In genomic region chr5:121581945-121582344, GRCm38 (mm10) we compare ENCODE assay signal across 29 mouse cellular contexts. TPM values are rescaled to one million over a fixed set of nuclear protein-coding genes. Genes with fewer than 3 reads are reported as not detected.
DNase-seq lines count a peak whose midpoint lies in the region; ATAC-seq and TF ChIP-seq lines count a peak whose summit lies in the region.
"Had no signal": no experiment of that assay in that cellular context is flagged by ENCODE, and none has a peak within 500 bp of the region (broad histone marks: within the 10 kb centered on the region; RNA-seq: fewer than 3 reads in every experiment).

No protein-coding gene starts in this region.

- no peak overlapping the region for H3K9ac ChIP-seq in liver, embryonic 12.5 days
- H3K9ac ChIP-seq in ES-Bruce4 (ENCODE audit: low read depth, poor library complexity, severe bottlenecking): no peak overlapping the region
- H3K9ac ChIP-seq in neural tube, embryonic 15.5 days (replicated peaks): no peak overlapping the region
- H3K9ac ChIP-seq: forebrain, embryonic 13.5 days; heart, embryonic 12.5 days; heart, embryonic 15.5 days; hindbrain, embryonic 13.5 days; intestine, embryonic 15.5 days had no signal

- no peaks in the 10 kb centered on the region for H3K9me3 ChIP-seq in liver, embryonic 12.5 days (replicated peaks)
- no peaks in the 10 kb centered on the region for H3K9me3 ChIP-seq in ES-Bruce4 (replicated peaks; ENCODE audit: control insufficient read depth, insufficient read depth, low read length, poor library complexity, severe bottlenecking)
- H3K9me3 ChIP-seq in neural tube, embryonic 15.5 days (replicated peaks): no peaks in the 10 kb centered on the region
- H3K9me3 ChIP-seq: forebrain, embryonic 10.5 days; forebrain, embryonic 13.5 days; heart, embryonic 12.5 days; heart, embryonic 15.5 days; hindbrain, embryonic 10.5 days; hindbrain, embryonic 13.5 days; intestine, embryonic 15.5 days had no signal

- no peak for TF ChIP-seq CTCF in ES-Bruce4 (IDR thresholded peaks at IDR 0.05; ENCODE audit: low read depth, low read length)

- DNase-seq in liver (no peak), ZHBTc4 (ENCODE audit: low read depth, low spot score) (peak; percentile 52)
- no peak for DNase-seq in cerebellum, adult 9-10 months
- DNase-seq: adrenal gland, adult 2 months; adrenal gland, postnatal 14 days; cerebellum, adult 11-12 months; cerebellum, adult 8-10 months; cerebellum, postnatal 14 days; gastrocnemius, postnatal 25 days; heart, adult 18-20 months; heart, postnatal 10 days; heart, postnatal 36 days had no signal

- WGBS in liver, embryonic 12.5 days (ENCODE audit: insufficient replicate concordance): 77% methylated on average over 8 of the region's 8 CpGs
- whole genome bisulfite sequencing in neural tube, embryonic 15.5 days: 93% methylated on average over 8 of the region's 8 CpGs

- peaks cover 36% of the 10 kb centered on the region for H3K4me1 ChIP-seq in liver, embryonic 12.5 days
- H3K4me1 ChIP-seq in ES-Bruce4 (ENCODE audit: control insufficient read depth, insufficient read depth, low read length): peaks cover 6% of the 10 kb centered on the region
- peaks cover 4% of the 10 kb centered on the region for H3K4me1 ChIP-seq in neural tube, embryonic 15.5 days
- H3K4me1 ChIP-seq: forebrain, embryonic 13.5 days had no signal

- no peak overlapping the region for H3K4me3 ChIP-seq in liver, embryonic 12.5 days
- H3K4me3 ChIP-seq in ES-Bruce4 (ENCODE audit: low read depth, low read length): no peak overlapping the region
- no peak overlapping the region for H3K4me3 ChIP-seq in neural tube, embryonic 15.5 days (replicated peaks)
- H3K4me3 ChIP-seq: forebrain, embryonic 10.5 days; forebrain, embryonic 13.5 days; heart, embryonic 12.5 days; heart, embryonic 15.5 days; hindbrain, embryonic 10.5 days; hindbrain, embryonic 13.5 days; intestine, embryonic 15.5 days had no signal

- TF ChIP-seq EP300 in ES-Bruce4 (IDR thresholded peaks at IDR 0.05; ENCODE audit: insufficient read depth, low read depth, low read length): no peak

- peak overlapping the region; percentile 7; the same call in 1 of the 2 replicates for H3K27ac ChIP-seq in liver, embryonic 12.5 days
- peak overlapping the region; percentile 22; the same call in 1 of the 2 replicates for H3K27ac ChIP-seq in ES-Bruce4 (ENCODE audit: insufficient read depth, low read length)
- H3K27ac ChIP-seq in neural tube, embryonic 15.5 days (replicated peaks): no peak overlapping the region
- H3K27ac ChIP-seq: forebrain, embryonic 10.5 days; forebrain, embryonic 13.5 days; heart, embryonic 15.5 days; hindbrain, embryonic 10.5 days; hindbrain, embryonic 13.5 days; intestine, embryonic 15.5 days had no signal

- H3K36me3 ChIP-seq in liver, embryonic 12.5 days: peaks cover 38% of the 10 kb centered on the region
- H3K36me3 ChIP-seq in ES-Bruce4 (ENCODE audit: control insufficient read depth, insufficient read depth, low read length, poor library complexity, severe bottlenecking): peaks cover 10% of the 10 kb centered on the region
- H3K36me3 ChIP-seq in neural tube, embryonic 15.5 days: peaks cover 27% of the 10 kb centered on the region

- ATAC-seq in liver, embryonic 12.5 days: no peak
- no peak for ATAC-seq in neural tube, embryonic 15.5 days (ENCODE audit: low FRiP score)
- ATAC-seq: CD4-positive, CD25-positive, alpha-beta regulatory T cell, adult 4 months; forebrain, embryonic 13.5 days; forebrain, embryonic 16.5 days; hindbrain, embryonic 16.5 days; intestine, embryonic 15.5 days had no signal

- H3K27me3 ChIP-seq in liver, embryonic 12.5 days (replicated peaks): no peaks in the 10 kb centered on the region
- no peaks in the 10 kb centered on the region for H3K27me3 ChIP-seq in ES-Bruce4 (ENCODE audit: control insufficient read depth, insufficient read depth, low read length, poor library complexity, severe bottlenecking)
- H3K27me3 ChIP-seq in neural tube, embryonic 15.5 days (replicated peaks): no peaks in the 10 kb centered on the region
- H3K27me3 ChIP-seq: forebrain, embryonic 13.5 days; heart, embryonic 12.5 days; heart, embryonic 15.5 days; hindbrain, embryonic 13.5 days; intestine, embryonic 15.5 days had no signal

- H3K4me2 ChIP-seq in liver, embryonic 12.5 days: no peak overlapping the region
- H3K4me2 ChIP-seq in neural tube, embryonic 15.5 days: no peak overlapping the region
- H3K4me2 ChIP-seq: forebrain, embryonic 13.5 days; heart, embryonic 12.5 days; heart, embryonic 15.5 days; hindbrain, embryonic 13.5 days; intestine, embryonic 15.5 days had no signal

- no peak for TF ChIP-seq POLR2A in ES-Bruce4 (IDR thresholded peaks at IDR 0.05; ENCODE audit: insufficient read depth, low read length)

RNA-seq across cellular contexts. Expression of gene Aldh2, which starts 11.7 kb away (rescaled TPM):
- polyA plus RNA-seq in liver, embryonic 12.5 days (2016; fragmentation: Nextera tagmentation; extraction: Ambion mirVana): 143 and 146 TPM in 2 replicates
- polyA plus RNA-seq in ES-Bruce4 (2011; ENCODE audit: insufficient read depth, insufficient read length, low read depth, missing spikeins): 160 and 180 TPM in 2 replicates
- polyA plus RNA-seq in neural tube, embryonic 15.5 days (2015; fragmentation: Nextera tagmentation; extraction: Ambion mirVana): 131 and 148 TPM in 2 replicates

RNA-seq across cellular contexts. Expression of gene Mapkapk5, which starts 36.2 kb away (rescaled TPM):
- polyA plus RNA-seq in liver, embryonic 12.5 days (2016; fragmentation: Nextera tagmentation; extraction: Ambion mirVana): 33.6 and 35.8 TPM in 2 replicates
- polyA plus RNA-seq in ES-Bruce4 (2011; ENCODE audit: insufficient read depth, insufficient read length, low read depth, missing spikeins): 74.4 and 75.2 TPM in 2 replicates
- 65.4 and 65.5 TPM in 2 replicates for polyA plus RNA-seq in neural tube, embryonic 15.5 days (2015; fragmentation: Nextera tagmentation; extraction: Ambion mirVana)

RNA-seq across cellular contexts. Expression of gene Adam1a, which starts 36.7 kb away (rescaled TPM):
- polyA plus RNA-seq in liver, embryonic 12.5 days (2016; fragmentation: Nextera tagmentation; extraction: Ambion mirVana): 0.26 and 0.54 TPM in 2 replicates
- 2.3 TPM in 2 replicates for polyA plus RNA-seq in ES-Bruce4 (2011; ENCODE audit: insufficient read depth, insufficient read length, low read depth, missing spikeins)
- polyA plus RNA-seq in neural tube, embryonic 15.5 days (2015; fragmentation: Nextera tagmentation; extraction: Ambion mirVana): 3.7 and 4.6 TPM in 2 replicates

RNA-seq across cellular contexts. Expression of gene Gm42878, which starts 36.7 kb away (rescaled TPM):
- not detected in 2 replicates for polyA plus RNA-seq in liver, embryonic 12.5 days (2016; fragmentation: Nextera tagmentation; extraction: Ambion mirVana)
- polyA plus RNA-seq in ES-Bruce4 (2011; ENCODE audit: insufficient read depth, insufficient read length, low read depth, missing spikeins): not detected in 2 replicates
- not detected in 2 replicates for polyA plus RNA-seq in neural tube, embryonic 15.5 days (2015; fragmentation: Nextera tagmentation; extraction: Ambion mirVana)
- polyA plus RNA-seq: adrenal gland, adult 2 months; C2C12; CD4-positive, CD25-positive, alpha-beta regulatory T cell, adult 4 months; embryonic facial prominence, embryonic 11.5 days; embryonic facial prominence, embryonic 14.5 days; forebrain, embryonic 10.5 days; forebrain, embryonic 13.5 days; forebrain, embryonic 16.5 days; gonadal fat pad, adult 2 months; heart, embryonic 12.5 days; heart, embryonic 15.5 days; hindbrain, embryonic 10.5 days; hindbrain, embryonic 13.5 days; hindbrain, embryonic 16.5 days; intestine, embryonic 15.5 days had no signal

RNA-seq across cellular contexts. Expression of gene Acad12, which starts 36.8 kb away (rescaled TPM):
- 1.6 and 1.9 TPM in 2 replicates for polyA plus RNA-seq in liver, embryonic 12.5 days (2016; fragmentation: Nextera tagmentation; extraction: Ambion mirVana)
- polyA plus RNA-seq in ES-Bruce4 (2011; ENCODE audit: insufficient read depth, insufficient read length, low read depth, missing spikeins): 5.8 and 6.3 TPM in 2 replicates
- polyA plus RNA-seq in neural tube, embryonic 15.5 days (2015; fragmentation: Nextera tagmentation; extraction: Ambion mirVana): 1.7 and 1.8 TPM in 2 replicates
